Mouse (Mus musculus) urinary bladder, postnatal 14 days (tissue): ENCODE data around the gene Gpx6.

Experiments
- DNase-seq: peaks from one replicate; pipeline ENCODE4 v3.0.0; 2021; ENCODE audit warnings: low spot score

Gpx6 gene

GRCm38 (mm10) chr13:21311926-21312325, at the start of gene Gpx6:
Gpx6 (plus strand) TSS chr13:21312125.
- DNase-seq, result no peak

GRCm38 (mm10) chr13:21262787-21263461, 49.0 kb upstream of the Gpx6 start:
- no peak for DNase-seq

- DNase-seq, result no peak
Measured at GRCm38 (mm10) chr13:21263910-21264309, 48.0 kb upstream of the Gpx6 start.

GRCm38 (mm10) chr13:21264366-21264765, 47.6 kb upstream of the Gpx6 start:
- no peak for DNase-seq

GRCm38 (mm10) chr13:21265736-21266135, 46.2 kb upstream of the Gpx6 start:
- no peak for DNase-seq

GRCm38 (mm10) chr13:21267541-21267940, 44.4 kb upstream of the Gpx6 start:
- DNase-seq, result no peak

- no peak for DNase-seq
Measured at GRCm38 (mm10) chr13:21268262-21268661, 43.7 kb upstream of the Gpx6 start.

GRCm38 (mm10) chr13:21275021-21275814, 36.7 kb upstream of the Gpx6 start:
- no peak for DNase-seq

GRCm38 (mm10) chr13:21275815-21276550, 35.9 kb upstream of the Gpx6 start:
- peak; percentile 56 for DNase-seq

GRCm38 (mm10) chr13:21276551-21276950, 35.4 kb upstream of the Gpx6 start:
- DNase-seq, result no peak

- DNase-seq, result no peak
Measured at GRCm38 (mm10) chr13:21279076-21279475, 32.8 kb upstream of the Gpx6 start.

- peak; percentile 82 for DNase-seq
Measured at GRCm38 (mm10) chr13:21279559-21279958, 32.4 kb upstream of the Gpx6 start.

GRCm38 (mm10) chr13:21292631-21293030, 19.3 kb upstream of the Gpx6 start, which contains the start of gene Gpx5:
Gpx5 (minus strand) TSS chr13:21292731.
- DNase-seq, result no peak

GRCm38 (mm10) chr13:21298557-21298956, 13.4 kb upstream of the Gpx6 start:
- no peak for DNase-seq

GRCm38 (mm10) chr13:21304483-21305066, 7.3 kb upstream of the Gpx6 start:
- no peak for DNase-seq

- DNase-seq, result no peak
Measured at GRCm38 (mm10) chr13:21309788-21310187, 2.1 kb upstream of the Gpx6 start.

GRCm38 (mm10) chr13:21312854-21313253, 929 bp downstream of the Gpx6 start:
- DNase-seq, result no peak

- no peak for DNase-seq
Measured at GRCm38 (mm10) chr13:21313903-21314302, 2.0 kb downstream of the Gpx6 start.

- DNase-seq, result no peak
Measured at GRCm38 (mm10) chr13:21320262-21320661, 8.3 kb downstream of the Gpx6 start.

- no peak for DNase-seq
Measured at GRCm38 (mm10) chr13:21321890-21322494, 10.1 kb downstream of the Gpx6 start.

GRCm38 (mm10) chr13:21322509-21323375, 10.8 kb downstream of the Gpx6 start:
- no peak for DNase-seq
